28 mouse cellular contexts compared by ENCODE assay signal in the genomic region with DNA sequence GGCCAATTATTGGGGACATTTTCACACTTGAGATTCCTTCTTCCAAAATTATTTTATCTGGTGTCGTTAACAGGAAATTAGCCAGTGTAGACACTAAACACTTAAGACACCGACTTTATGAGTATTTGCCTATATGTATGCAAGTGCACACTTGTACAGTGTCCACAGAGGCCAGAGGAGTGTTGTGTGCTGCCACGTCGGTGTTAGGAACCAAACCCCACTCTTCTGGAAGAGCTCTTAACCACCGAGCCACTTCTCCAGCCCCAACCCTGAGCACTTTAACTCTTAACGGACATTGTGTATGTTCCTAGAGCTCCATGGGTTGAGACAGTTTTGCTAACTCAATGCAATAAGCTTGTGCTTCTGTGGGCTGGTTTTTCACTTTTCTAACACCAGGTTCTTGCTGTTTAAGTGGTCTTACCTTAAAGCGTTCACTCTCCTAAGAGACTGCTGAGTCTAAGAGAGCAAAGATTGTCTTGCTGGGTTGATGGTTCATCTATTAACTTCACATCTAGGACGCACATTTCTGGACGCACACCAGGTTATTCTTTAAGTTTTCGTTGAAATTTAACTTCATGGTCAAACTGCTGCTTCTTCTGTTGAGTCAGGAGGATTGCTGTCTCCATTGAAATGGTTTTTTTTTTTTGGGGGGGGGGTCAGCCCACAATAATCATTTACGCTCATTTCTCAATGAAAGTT. TPM values are rescaled to one million over a fixed set of nuclear protein-coding genes. Genes with fewer than 3 reads are reported as not detected.
A peak's percentile ranks its signal among the peaks of the same experiment; 100 is the strongest.
DNase-seq lines count a peak whose midpoint lies in the region; ATAC-seq and TF ChIP-seq lines count a peak whose summit lies in the region.
"Had no signal": no experiment of that assay in that cellular context is flagged by ENCODE, and none has a peak within 500 bp of the region (broad histone marks: within the 10 kb centered on the region; RNA-seq: fewer than 3 reads in every experiment).

No protein-coding gene starts in this region.

- peaks cover 15% of the 10 kb centered on the region for H3K36me3 ChIP-seq in intestine, postnatal 0 days (ENCODE audit: control insufficient read depth, insufficient read depth)
- H3K36me3 ChIP-seq in intestine, embryonic 16.5 days (ENCODE audit: control insufficient read depth, insufficient read depth, low read length): no peaks in the 10 kb centered on the region
- H3K36me3 ChIP-seq in lung, embryonic 16.5 days (ENCODE audit: control insufficient read depth, insufficient read depth, low read length): peaks cover 4% of the 10 kb centered on the region; the same call in 1 of the 2 replicates
- H3K36me3 ChIP-seq in kidney, embryonic 15.5 days: peaks cover 34% of the 10 kb centered on the region

- H3K9ac ChIP-seq in intestine, postnatal 0 days (ENCODE audit: low read depth, low read length): no peak overlapping the region
- no peak overlapping the region for H3K9ac ChIP-seq in intestine, embryonic 16.5 days (ENCODE audit: low read depth, low read length)
- H3K9ac ChIP-seq in lung, embryonic 16.5 days (ENCODE audit: low read length): no peak overlapping the region
- no peak overlapping the region for H3K9ac ChIP-seq in kidney, embryonic 15.5 days
- H3K9ac ChIP-seq: embryonic facial prominence, embryonic 15.5 days; forebrain, embryonic 15.5 days; heart, embryonic 15.5 days; hindbrain, embryonic 15.5 days had no signal

- TF ChIP-seq CTCF in intestine, postnatal 0 days (IDR thresholded peaks at IDR 0.05; ENCODE audit: low read depth): no peak

- ATAC-seq in intestine, postnatal 0 days: no peak
- ATAC-seq in intestine, embryonic 16.5 days: no peak
- ATAC-seq in lung, embryonic 16.5 days (ENCODE audit: low read depth): peak; percentile 70
- no peak for ATAC-seq in kidney, embryonic 15.5 days (replicated peaks; ENCODE audit: low FRiP score)
- ATAC-seq: activated CD4-positive, CD25-positive, alpha-beta regulatory T cell, adult 4 months; forebrain, embryonic 15.5 days; Patski had no signal

- no peaks in the 10 kb centered on the region for H3K27me3 ChIP-seq in intestine, postnatal 0 days (replicated peaks; ENCODE audit: control insufficient read depth, insufficient read depth, low read length)
- H3K27me3 ChIP-seq in intestine, embryonic 16.5 days (replicated peaks; ENCODE audit: control insufficient read depth, insufficient read depth, low read length): no peaks in the 10 kb centered on the region
- no peaks in the 10 kb centered on the region for H3K27me3 ChIP-seq in lung, embryonic 16.5 days (ENCODE audit: control insufficient read depth, insufficient read depth, low read depth, low read length)
- H3K27me3 ChIP-seq in kidney, embryonic 15.5 days: no peaks in the 10 kb centered on the region
- H3K27me3 ChIP-seq: embryonic facial prominence, embryonic 15.5 days; forebrain, embryonic 15.5 days; heart, embryonic 15.5 days; hindbrain, embryonic 15.5 days; Patski had no signal

- no peak overlapping the region for H3K4me3 ChIP-seq in intestine, postnatal 0 days (ENCODE audit: low read depth, low read length)
- H3K4me3 ChIP-seq in intestine, embryonic 16.5 days (ENCODE audit: low read length): no peak overlapping the region
- no peak overlapping the region for H3K4me3 ChIP-seq in lung, embryonic 16.5 days (ENCODE audit: low read length)
- no peak overlapping the region for H3K4me3 ChIP-seq in kidney, embryonic 15.5 days (replicated peaks)
- H3K4me3 ChIP-seq: embryonic facial prominence, embryonic 15.5 days; forebrain, embryonic 15.5 days; heart, adult 2 months; heart, embryonic 15.5 days; hindbrain, embryonic 10.5 days; hindbrain, embryonic 15.5 days had no signal

- no peaks in the 10 kb centered on the region for H3K4me1 ChIP-seq in intestine, postnatal 0 days (replicated peaks; ENCODE audit: control insufficient read depth, insufficient read depth, low read length)
- no peaks in the 10 kb centered on the region for H3K4me1 ChIP-seq in intestine, embryonic 16.5 days (ENCODE audit: control insufficient read depth, insufficient read depth, low read length)
- no peaks in the 10 kb centered on the region for H3K4me1 ChIP-seq in lung, embryonic 16.5 days (replicated peaks; ENCODE audit: control insufficient read depth, insufficient read depth, low read length)
- peaks cover 2% of the 10 kb centered on the region; the same call in 1 of the 2 replicates for H3K4me1 ChIP-seq in kidney, embryonic 15.5 days
- H3K4me1 ChIP-seq: embryonic facial prominence, embryonic 15.5 days; forebrain, embryonic 15.5 days; heart, embryonic 15.5 days; hindbrain, embryonic 10.5 days; hindbrain, embryonic 15.5 days had no signal

- H3K27ac ChIP-seq in intestine, postnatal 0 days (ENCODE audit: low read depth, low read length): peak overlapping the region; percentile 60
- no peak overlapping the region for H3K27ac ChIP-seq in intestine, embryonic 16.5 days (ENCODE audit: low read length)
- H3K27ac ChIP-seq in lung, embryonic 16.5 days (ENCODE audit: low read length): no peak overlapping the region
- H3K27ac ChIP-seq in kidney, embryonic 15.5 days: peak overlapping the region; percentile 78
- H3K27ac ChIP-seq: embryonic facial prominence, embryonic 15.5 days; forebrain, embryonic 15.5 days; heart, adult 2 months; heart, embryonic 15.5 days; hindbrain, embryonic 10.5 days; hindbrain, embryonic 15.5 days had no signal

- H3K4me2 ChIP-seq in intestine, postnatal 0 days (replicated peaks; ENCODE audit: low read depth): no peak overlapping the region
- no peak overlapping the region for H3K4me2 ChIP-seq in intestine, embryonic 16.5 days (ENCODE audit: low read depth, low read length)
- no peak overlapping the region for H3K4me2 ChIP-seq in lung, embryonic 16.5 days (ENCODE audit: low read depth, low read length)
- no peak overlapping the region for H3K4me2 ChIP-seq in kidney, embryonic 15.5 days
- H3K4me2 ChIP-seq: embryonic facial prominence, embryonic 15.5 days; forebrain, embryonic 15.5 days; heart, embryonic 11.5 days; heart, embryonic 15.5 days; hindbrain, embryonic 15.5 days had no signal

- no peak for DNase-seq in lung, postnatal 10 days
- DNase-seq in kidney, postnatal 14 days: peak; percentile 59
- DNase-seq in gastrocnemius, adult 8-10 months (ENCODE audit: low spot score in 2 of 2): no peak
- no peak for DNase-seq in embryo, embryonic 10 days (ENCODE audit: low spot score)
- DNase-seq: adrenal gland, postnatal 14 days; cerebellum, adult 11-12 months; cerebellum, adult 9-10 months; embryo, embryonic 11 days; gastrocnemius, postnatal 10 days; heart, adult 2 months had no signal

- WGBS in intestine, postnatal 0 days: 70% methylated on average over 11 of the region's 11 CpGs
- WGBS in intestine, embryonic 16.5 days: 81% methylated on average over 11 of the region's 11 CpGs
- WGBS in lung, embryonic 16.5 days: 66% methylated on average over 11 of the region's 11 CpGs
- WGBS in kidney, embryonic 15.5 days: 78% methylated on average over 11 of the region's 11 CpGs

- H3K9me3 ChIP-seq in intestine, postnatal 0 days (ENCODE audit: control insufficient read depth): no peaks in the 10 kb centered on the region
- no peaks in the 10 kb centered on the region for H3K9me3 ChIP-seq in intestine, embryonic 16.5 days (ENCODE audit: control insufficient read depth, low read length)
- no peaks in the 10 kb centered on the region for H3K9me3 ChIP-seq in lung, embryonic 16.5 days (ENCODE audit: control insufficient read depth, low read length)
- H3K9me3 ChIP-seq in kidney, embryonic 15.5 days (replicated peaks): no peaks in the 10 kb centered on the region
- H3K9me3 ChIP-seq: embryonic facial prominence, embryonic 15.5 days; forebrain, embryonic 15.5 days; heart, embryonic 15.5 days; hindbrain, embryonic 10.5 days; hindbrain, embryonic 15.5 days had no signal

RNA-seq across cellular contexts. Expression of a gene that starts 3.2 kb away (rescaled TPM):
- 2.7 and 4.0 TPM in 2 replicates for polyA plus RNA-seq in intestine, postnatal 0 days (2015; fragmentation: Nextera tagmentation; extraction: Ambion mirVana)
- 5.9 and 9.0 TPM in 2 replicates for polyA plus RNA-seq in intestine, embryonic 16.5 days (2015; fragmentation: Nextera tagmentation; extraction: Ambion mirVana)
- 0.55 and 1.4 TPM in 2 replicates for polyA plus RNA-seq in lung, embryonic 16.5 days (2015; fragmentation: Nextera tagmentation; extraction: Ambion mirVana)
- polyA plus RNA-seq in kidney, embryonic 15.5 days (2015; fragmentation: Nextera tagmentation; extraction: Ambion mirVana): 0.27 and 0.66 TPM in 2 replicates
- under 1 TPM in 2 of 4 experiments, not detected in 2; 0.20 to 0.35 TPM for total RNA-seq in gastrocnemius, adult 8-10 months (2022)
- total RNA-seq: gastrocnemius, postnatal 10 days; heart, adult 2 months; heart, postnatal 25 days; MEL had no signal
- polyA plus RNA-seq: activated CD4-positive, CD25-positive, alpha-beta regulatory T cell, adult 4 months; C2C12; embryonic facial prominence, embryonic 11.5 days; embryonic facial prominence, embryonic 15.5 days; forebrain, embryonic 11.5 days; forebrain, embryonic 15.5 days; heart, adult 2 months; heart, embryonic 15.5 days; hindbrain, embryonic 10.5 days; hindbrain, embryonic 15.5 days had no signal

RNA-seq across cellular contexts. Expression of a gene that starts 37.4 kb away (rescaled TPM):
- polyA plus RNA-seq in intestine, postnatal 0 days (2015; fragmentation: Nextera tagmentation; extraction: Ambion mirVana): 21.0 and 24.3 TPM in 2 replicates
- 43.9 and 45.3 TPM in 2 replicates for polyA plus RNA-seq in intestine, embryonic 16.5 days (2015; fragmentation: Nextera tagmentation; extraction: Ambion mirVana)
- 39.3 and 39.8 TPM in 2 replicates for polyA plus RNA-seq in lung, embryonic 16.5 days (2015; fragmentation: Nextera tagmentation; extraction: Ambion mirVana)
- polyA plus RNA-seq in kidney, embryonic 15.5 days (2015; fragmentation: Nextera tagmentation; extraction: Ambion mirVana): 46.5 and 51.4 TPM in 2 replicates
- 1 to 10 TPM; 3.3 to 5.6 (median 4.5) TPM for total RNA-seq in gastrocnemius, adult 8-10 months (2022)

RNA-seq across cellular contexts. Expression of a gene that starts 45.8 kb away (rescaled TPM):
- 14.3 and 18.7 TPM in 2 replicates for polyA plus RNA-seq in intestine, postnatal 0 days (2015; fragmentation: Nextera tagmentation; extraction: Ambion mirVana)
- polyA plus RNA-seq in intestine, embryonic 16.5 days (2015; fragmentation: Nextera tagmentation; extraction: Ambion mirVana): 27.7 and 32.4 TPM in 2 replicates
- polyA plus RNA-seq in lung, embryonic 16.5 days (2015; fragmentation: Nextera tagmentation; extraction: Ambion mirVana): 4.9 and 5.5 TPM in 2 replicates
- polyA plus RNA-seq in kidney, embryonic 15.5 days (2015; fragmentation: Nextera tagmentation; extraction: Ambion mirVana): 51.0 and 53.5 TPM in 2 replicates
- under 1 TPM in 3 of 4 experiments, not detected in 1; 0.16 to 0.31 (median 0.17) TPM for total RNA-seq in gastrocnemius, adult 8-10 months (2022)
- total RNA-seq: adrenal gland, adult 18-20 months; gastrocnemius, postnatal 10 days had no signal
- polyA plus RNA-seq: embryonic facial prominence, embryonic 11.5 days had no signal

Comparison
In these comparisons a context has a peak if more than half of its experiments do, and no peak if none do; other contexts are left out.
1. H3K27ac ChIP-seq: peak in intestine, postnatal 0 days (single experiment) and kidney, embryonic 15.5 days (single experiment); none in intestine, embryonic 16.5 days (single experiment) and lung, embryonic 16.5 days (single experiment).